Mouse (Mus musculus): ENCODE data around the gene Zfp780b. TPM values are rescaled to one million over a fixed set of nuclear protein-coding genes. Genes with fewer than 3 reads are reported as not detected.
"Not testable (repeated sequence)": the region's sequence is repeated elsewhere in the genome, so short reads cannot be mapped to it uniquely, and the experiment has no call there.

The Zfp780b gene
- polyA plus RNA-seq (2012; rRNA removed) = 6.4 and 8.0 TPM in 2 replicates

DNA sequence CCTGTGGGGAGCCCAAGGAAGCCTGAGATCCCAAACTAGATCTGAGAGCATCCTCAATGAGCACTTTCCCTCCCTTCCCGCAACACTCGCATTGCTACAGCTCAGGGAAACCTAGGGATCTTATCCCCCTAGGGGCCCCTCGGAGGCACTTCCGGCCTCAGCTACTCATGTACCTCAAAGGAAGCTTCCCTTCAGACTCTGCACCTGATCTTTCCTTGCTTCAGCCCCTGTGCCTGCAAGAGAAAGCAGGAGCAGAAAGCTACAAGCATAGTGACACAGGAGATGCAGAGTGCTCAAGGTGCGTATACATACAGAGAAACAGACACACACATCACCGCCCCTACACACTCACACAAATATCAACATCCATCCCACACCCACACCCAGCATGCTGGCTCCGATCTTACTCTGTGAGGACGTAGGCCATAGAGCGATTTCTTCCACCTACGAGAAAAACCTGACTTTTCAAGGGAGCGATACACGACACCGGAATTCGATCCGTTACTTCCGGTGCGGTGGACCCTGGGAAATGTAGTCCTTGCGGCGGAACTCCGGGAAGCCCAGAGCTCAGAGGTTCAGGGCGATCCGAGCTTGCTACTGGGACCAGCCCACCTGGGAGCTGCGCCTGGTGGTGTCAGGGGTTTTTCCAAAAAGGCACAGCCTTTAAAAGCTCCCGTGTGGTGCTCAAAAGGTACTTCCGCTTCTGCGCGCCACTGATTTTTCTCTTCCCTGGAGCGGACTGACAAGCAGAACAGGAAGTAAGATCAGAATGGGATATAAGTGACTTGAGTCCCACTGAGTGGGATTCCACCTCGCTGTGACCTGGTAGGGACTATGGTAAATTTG lies at the start of gene Zfp780b:
Gene Zfp780b, minus strand, starts transcription at position 489 of the 846 bp plus-strand sequence.
- peak; percentile 55 for DNase-seq (ENCODE audit: low spot score)

DNA sequence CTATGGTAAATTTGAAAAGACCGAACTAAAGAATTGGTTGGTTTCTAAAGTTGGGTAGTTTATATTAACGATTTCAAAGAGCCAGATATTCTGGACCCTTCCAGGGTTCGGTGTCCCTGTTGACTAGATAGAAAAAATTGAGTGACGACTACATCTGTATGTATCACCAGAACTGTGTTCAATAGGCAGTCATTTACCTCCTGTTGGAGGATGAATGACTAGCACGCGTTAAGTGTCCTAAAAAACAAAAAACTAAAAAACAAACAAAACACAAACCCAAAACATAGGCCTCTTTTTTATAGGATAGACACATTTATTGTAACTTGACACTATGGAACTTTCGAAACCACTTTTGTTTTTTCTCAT lies 35.5 kb upstream of the Zfp780b start:
- DNase-seq (ENCODE audit: low spot score) = no peak

GRCm38 (mm10) chr7:28013549-28014444 lies 34.8 kb upstream of the Zfp780b start, which contains the start of gene Zfp850:
Gene Zfp850, minus strand, starts transcription at chr7:28014115.
- peak; percentile 55 for DNase-seq (ENCODE audit: low spot score)

- no peak for DNase-seq (ENCODE audit: low spot score)
Measured at GRCm38 (mm10) chr7:28010271-28010670, 31.3 kb upstream of the Zfp780b start.

DNA sequence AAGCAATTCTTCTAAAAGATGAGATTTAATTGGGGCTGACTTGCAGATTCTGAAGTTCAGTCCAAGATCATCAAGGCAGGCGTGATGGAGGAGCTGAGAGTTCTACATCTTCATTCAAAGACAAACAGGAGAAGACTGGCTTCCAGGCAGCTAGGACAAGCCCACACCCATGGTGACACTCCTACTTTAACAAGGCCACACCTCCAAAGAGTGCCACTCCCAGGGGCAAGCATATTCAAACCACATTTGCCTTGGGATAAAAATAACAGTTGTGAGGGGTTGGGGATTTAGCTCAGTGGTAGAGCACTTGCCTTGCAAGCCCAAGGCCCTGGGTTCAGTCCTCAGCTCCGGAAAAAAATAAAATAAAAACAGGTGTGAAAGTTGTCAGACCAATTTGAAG lies 3.2 kb upstream of the Zfp780b start:
- DNase-seq (ENCODE audit: low spot score) = no peak

- not testable (repeated sequence) for DNase-seq (ENCODE audit: low spot score)
Measured at GRCm38 (mm10) chr7:27949451-27949850, 29.5 kb downstream of the Zfp780b start.

DNA sequence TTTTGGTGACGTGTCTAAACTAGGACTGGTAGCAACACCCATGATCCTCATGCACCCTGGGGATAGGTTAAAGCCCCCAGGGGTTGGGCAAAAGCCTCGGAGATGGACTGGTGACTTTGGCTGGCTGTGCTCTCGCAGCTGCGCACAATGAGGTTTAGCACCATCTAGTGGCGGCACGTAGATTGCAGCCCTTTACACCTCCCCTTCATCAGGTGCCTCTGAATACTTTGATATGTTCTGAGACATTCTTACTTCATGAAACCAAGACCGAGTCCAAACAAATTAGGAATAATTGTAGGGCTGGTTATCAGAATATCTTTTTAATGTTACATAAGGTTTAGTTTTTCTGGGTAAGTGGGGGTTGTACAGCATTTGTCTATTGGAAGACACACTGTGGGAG lies 37.1 kb downstream of the Zfp780b start:
- not testable (repeated sequence) for DNase-seq (ENCODE audit: low spot score)

- not testable (repeated sequence) for DNase-seq (ENCODE audit: low spot score)
Measured at GRCm38 (mm10) chr7:27933800-27934158, 45.2 kb downstream of the Zfp780b start.

- no peak for DNase-seq (ENCODE audit: low spot score)
Measured at GRCm38 (mm10) chr7:27933050-27933799, 45.7 kb downstream of the Zfp780b start.

DNA sequence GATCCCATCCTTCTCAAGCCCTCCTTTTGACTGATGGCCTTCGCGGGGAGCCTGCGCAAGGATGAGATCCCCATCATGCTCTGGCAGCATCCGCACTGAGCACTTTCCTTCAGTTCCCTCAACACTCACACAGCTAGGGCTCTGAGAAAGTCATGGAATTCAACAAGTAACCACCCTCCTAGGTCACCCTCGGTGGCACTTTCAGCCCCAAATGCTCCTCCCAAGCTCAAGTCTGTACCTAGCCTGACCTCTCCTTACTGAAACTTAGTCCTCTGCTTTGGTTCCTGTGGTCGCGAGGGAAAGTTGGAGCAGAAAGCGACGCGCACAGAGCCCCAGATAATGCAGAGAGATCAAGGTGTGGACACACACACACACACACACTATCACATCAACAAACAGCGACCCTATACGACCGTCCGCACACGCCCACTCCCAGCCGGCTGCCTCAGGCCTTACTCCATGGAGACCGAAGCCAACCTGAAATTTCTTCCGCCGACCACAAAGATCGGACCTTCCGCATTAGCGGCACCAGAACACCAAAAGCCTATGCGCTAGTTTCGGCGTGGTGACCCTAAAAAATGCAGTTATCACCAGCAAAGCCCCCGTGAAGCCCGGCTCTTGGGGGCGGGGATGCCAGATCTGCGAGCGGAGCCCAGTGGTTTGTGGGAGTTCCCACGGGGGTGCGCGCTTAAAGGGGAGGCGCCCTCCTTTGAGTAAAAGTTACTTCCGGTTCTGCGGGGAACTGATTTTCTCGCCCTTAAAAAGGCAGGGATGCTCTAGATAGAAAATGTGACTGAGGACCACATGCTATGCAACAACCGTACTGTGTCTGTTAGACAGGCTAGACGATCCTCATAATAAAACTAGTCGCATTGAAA lies 49.9 kb downstream of the Zfp780b start, which contains the start of gene Zfp974:
Gene Zfp974, minus strand, starts transcription at position 643 of the 878 bp plus-strand sequence.
- DNase-seq (ENCODE audit: low spot score) = no peak

DNA sequence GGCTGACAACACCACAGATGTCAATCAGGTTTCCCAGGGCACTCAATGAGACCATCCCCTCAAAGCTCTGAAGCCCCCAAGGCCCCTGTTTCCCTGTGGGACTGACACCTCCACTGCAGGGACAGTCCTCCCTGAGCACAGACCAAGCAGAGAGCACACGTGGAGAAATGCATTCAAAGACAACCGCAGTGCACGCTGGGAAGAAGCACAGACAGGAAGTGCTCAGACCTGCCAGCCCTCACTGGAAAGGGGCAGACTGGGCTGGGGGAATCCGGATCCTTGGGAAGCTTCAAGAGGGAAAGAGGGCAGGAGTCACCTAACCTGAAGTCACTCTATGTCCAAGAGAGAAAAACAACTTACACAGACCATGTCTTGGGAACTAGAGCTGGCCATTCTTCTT lies 51.9 kb downstream of the Zfp780b start:
- not testable (repeated sequence) for DNase-seq (ENCODE audit: low spot score)

DNA sequence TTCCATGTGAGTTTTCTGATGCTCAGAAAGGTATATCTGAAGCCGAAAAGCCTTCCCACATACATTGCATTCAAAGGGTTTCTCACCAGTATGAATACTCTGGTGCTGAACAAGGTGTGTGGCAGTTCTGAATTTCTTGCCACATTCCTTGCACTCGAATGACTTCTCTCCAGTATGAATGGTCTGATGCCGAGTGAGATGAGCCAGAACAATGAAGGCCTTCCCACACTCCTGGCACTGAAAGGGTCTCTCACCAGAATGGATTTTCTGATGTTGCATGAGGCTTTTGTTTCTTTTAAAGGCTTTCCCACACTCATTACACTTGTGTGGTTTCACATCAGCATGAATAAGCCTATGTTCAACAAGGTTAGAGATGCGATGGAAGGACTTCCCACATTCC lies 68.0 kb downstream of the Zfp780b start:
- DNase-seq (ENCODE audit: low spot score) = not testable (repeated sequence)

Other genes starting within 250 kb of the Zfp780b start
- gene Zfp60, start 247.8 kb downstream of the Zfp780b start, polyA plus RNA-seq (2012; rRNA removed) = 6.3 and 8.1 TPM in 2 replicates
- gene Zfp626, start 172.0 kb downstream of the Zfp780b start, polyA plus RNA-seq (2012; rRNA removed) = 4.3 and 5.3 TPM in 2 replicates
- gene Zfp59, start 140.6 kb downstream of the Zfp780b start, polyA plus RNA-seq (2012; rRNA removed) = 3.8 TPM in 2 replicates
- gene Zfp607a, start 121.6 kb downstream of the Zfp780b start, polyA plus RNA-seq (2012; rRNA removed) = 3.1 and 3.3 TPM in 2 replicates
- gene Zfp974, start 49.7 kb downstream of the Zfp780b start, polyA plus RNA-seq (2012; rRNA removed) = 7.2 and 7.6 TPM in 2 replicates
- gene Zfp850, start 34.9 kb upstream of the Zfp780b start, polyA plus RNA-seq (2012; rRNA removed) = 0.84 and 0.88 TPM in 2 replicates
- gene Psmc4, start 70.9 kb upstream of the Zfp780b start, polyA plus RNA-seq (2012; rRNA removed) = 143 and 175 TPM in 2 replicates
- gene Fcgbp, start 92.1 kb upstream of the Zfp780b start, polyA plus RNA-seq (2012; rRNA removed) = 1.3 TPM in 2 replicates
- gene 9530053A07Rik, start 150.3 kb upstream of the Zfp780b start, polyA plus RNA-seq (2012; rRNA removed) = 0.01 TPM in 1 of 2 replicates, not detected in the other
- 88.9 and 108 TPM in 2 replicates for gene Fbl, start 190.5 kb upstream of the Zfp780b start, polyA plus RNA-seq (2012; rRNA removed)
- 11.7 and 17.6 TPM in 2 replicates for gene Dyrk1b, start 200.3 kb upstream of the Zfp780b start, polyA plus RNA-seq (2012; rRNA removed)

Measured in urinary bladder, adult 2 months (tissue).